Mouse (Mus musculus) intestine, embryonic 15.5 days (tissue): ENCODE data around the gene 6330409D20Rik. TPM values are rescaled to one million over a fixed set of nuclear protein-coding genes. Genes with fewer than 3 reads are reported as not detected.
A peak's percentile ranks its signal among the peaks of the same experiment; 100 is the strongest.

ENCODE experiments used
- ATAC-seq: fragments of 200-750 bp; cut with Nextera tagmentation; 2 replicates; pipeline ENCODE4 v1.8.0; 2017; ENCODE audit warnings: moderate TSS enrichment, moderate library complexity
- H3K27ac ChIP-seq: fragments of 300-500 bp; sonication (generic); 2 replicates; pipeline ENCODE4 v1.5.1; 2015; ENCODE audit warnings: mild to moderate bottlenecking, inconsistent platforms
- H3K27me3 ChIP-seq: fragments of 300-500 bp; sonication (generic); replicated peaks from 2 replicates; pipeline ENCODE4 v1.6.1; 2015; ENCODE audit warnings: inconsistent platforms
- H3K36me3 ChIP-seq: fragments of 300-500 bp; sonication (generic); 2 replicates; pipeline ENCODE4 v1.6.1; 2015; ENCODE audit warnings: inconsistent platforms
- H3K4me1 ChIP-seq: fragments of 300-500 bp; sonication (generic); replicated peaks from 2 replicates; pipeline ENCODE4 v1.6.1; 2015; ENCODE audit warnings: inconsistent platforms
- H3K4me2 ChIP-seq: fragments of 300-500 bp; sonication (generic); replicated peaks from 2 replicates; pipeline ENCODE4 v1.6.1; 2015; ENCODE audit warnings: mild to moderate bottlenecking, inconsistent platforms
- H3K4me3 ChIP-seq: fragments of 300-500 bp; sonication (generic); replicated peaks from 2 replicates; pipeline ENCODE4 v1.5.1; 2015; ENCODE audit warnings: inconsistent platforms
- H3K9ac ChIP-seq: fragments of 300-500 bp; sonication (generic); 2 replicates; pipeline ENCODE4 v1.6.1; 2015; ENCODE audit warnings: inconsistent platforms
- H3K9me3 ChIP-seq: fragments of 300-500 bp; sonication (generic); 2 replicates; pipeline ENCODE4 v1.6.1; 2016; ENCODE audit warnings: inconsistent platforms
- WGBS: fragments of 180-500 bp; shearing (Covaris S2); methylation state at CpG from one replicate; pipeline ENCODE4 v1.1.7; 2015; 5-methylcytosine and 5-hydroxymethylcytosine counted together
- polyA plus RNA-seq: library from polyadenylated mRNA; unstranded; fragments of >200 nt; fragmentation: Nextera tagmentation; extraction: Ambion mirVana; gene quantifications from 2 replicates; pipeline ENCODE4 v1.2.1, GENCODE M21; 2015

Gene 6330409D20Rik
- polyA plus RNA-seq = 0.13 and 0.34 TPM in 2 replicates

GRCm38 (mm10) chr2:32740916-32741272, at the start of gene 6330409D20Rik:
6330409D20Rik (minus strand) TSS chr2:32741016.
- Histone ChIP-seq H3K9ac (peak within 1 kb of the TSS; percentile 46), H3K9me3 (no peaks in the 10 kb centered on the region), H3K4me2 (peak within 1 kb of the TSS; percentile 94), H3K27ac (peak within 1 kb of the TSS; percentile 23; the same call in 1 of the 2 replicates), H3K36me3 (0 out of 2 replicates have a peak, but pooled peaks cover under 1% of the 10 kb centered on the region), H3K4me1 (peaks cover 25% of the 10 kb centered on the region), H3K27me3 (peaks cover 30% of the 10 kb centered on the region), H3K4me3 (peak within 1 kb of the TSS; percentile 47)
- 8% methylated on average over 11 of the region's 11 CpGs for WGBS
- ATAC-seq = no peak

GRCm38 (mm10) chr2:32788581-32788980, 47.8 kb upstream of the 6330409D20Rik start:
- H3K36me3 ChIP-seq = no peaks in the 10 kb centered on the region
- no peak overlapping the region for H3K27ac ChIP-seq
- no peak for ATAC-seq
- 59% methylated on average over 2 of the region's 2 CpGs for WGBS
- H3K27me3 ChIP-seq = no peaks in the 10 kb centered on the region
- H3K4me3 ChIP-seq = no peak overlapping the region
- H3K4me2 ChIP-seq = no peak overlapping the region
- H3K4me1 ChIP-seq = no peaks in the 10 kb centered on the region
- no peak overlapping the region for H3K9ac ChIP-seq
- H3K9me3 ChIP-seq = no peaks in the 10 kb centered on the region

GRCm38 (mm10) chr2:32787176-32787575, 46.4 kb upstream of the 6330409D20Rik start:
- no peaks in the 10 kb centered on the region for H3K4me1 ChIP-seq
- WGBS = 64% methylated on average over 6 of the region's 6 CpGs
- H3K36me3 ChIP-seq = no peaks in the 10 kb centered on the region
- no peaks in the 10 kb centered on the region for H3K27me3 ChIP-seq
- H3K9ac ChIP-seq = no peak overlapping the region
- no peak overlapping the region for H3K4me3 ChIP-seq
- H3K9me3 ChIP-seq = no peaks in the 10 kb centered on the region
- ATAC-seq = no peak
- no peak overlapping the region for H3K4me2 ChIP-seq
- H3K27ac ChIP-seq = no peak overlapping the region

- no peak for ATAC-seq
- Histone ChIP-seq H3K9ac (no peak within 1 kb of the TSS), H3K27ac (no peak within 1 kb of the TSS), H3K27me3 (no peaks in the 10 kb centered on the region), H3K4me3 (no peak within 1 kb of the TSS), H3K36me3 (no peaks in the 10 kb centered on the region), H3K4me1 (no peaks in the 10 kb centered on the region), H3K9me3 (no peaks in the 10 kb centered on the region), H3K4me2 (no peak within 1 kb of the TSS)
- WGBS = 53% methylated on average over 4 of the region's 4 CpGs
These were observed 43.3 kb upstream of the 6330409D20Rik start, which contains the start of gene Cfap157 for GRCm38 (mm10) chr2:32784048-32784681. Cfap157 (minus strand) TSS chr2:32784428.

GRCm38 (mm10) chr2:32781710-32782109, 40.9 kb upstream of the 6330409D20Rik start:
- no peaks in the 10 kb centered on the region for H3K36me3 ChIP-seq
- 68% methylated on average over 6 of the region's 6 CpGs for WGBS
- no peaks in the 10 kb centered on the region for H3K27me3 ChIP-seq
- no peak overlapping the region for H3K4me3 ChIP-seq
- no peak for ATAC-seq
- H3K9ac ChIP-seq = no peak overlapping the region
- H3K4me2 ChIP-seq = no peak overlapping the region
- H3K9me3 ChIP-seq = no peaks in the 10 kb centered on the region
- H3K4me1 ChIP-seq = no peaks in the 10 kb centered on the region
- no peak overlapping the region for H3K27ac ChIP-seq

- H3K9me3 ChIP-seq = no peaks in the 10 kb centered on the region
- no peaks in the 10 kb centered on the region for H3K36me3 ChIP-seq
- H3K9ac ChIP-seq = no peak overlapping the region
- no peak overlapping the region for H3K27ac ChIP-seq
- H3K4me1 ChIP-seq = peaks cover 9% of the 10 kb centered on the region; the same call in 1 of the 2 replicates
- H3K4me2 ChIP-seq = no peak overlapping the region
- no peak for ATAC-seq
- 91% methylated on average over 6 of the region's 6 CpGs for WGBS
- no peaks in the 10 kb centered on the region for H3K27me3 ChIP-seq
- H3K4me3 ChIP-seq = no peak overlapping the region
These were observed 38.9 kb upstream of the 6330409D20Rik start for GRCm38 (mm10) chr2:32779714-32780113.

GRCm38 (mm10) chr2:32779131-32779530, 38.3 kb upstream of the 6330409D20Rik start:
- Histone ChIP-seq H3K9me3 (no peaks in the 10 kb centered on the region), H3K9ac (no peak overlapping the region), H3K27ac (no peak overlapping the region), H3K4me3 (no peak overlapping the region), H3K4me2 (no peak overlapping the region), H3K27me3 (no peaks in the 10 kb centered on the region), H3K36me3 (no peaks in the 10 kb centered on the region), H3K4me1 (peaks cover 14% of the 10 kb centered on the region; the same call in 1 of the 2 replicates)
- ATAC-seq = no peak
- WGBS = 17% methylated on average over 8 of the region's 8 CpGs

- no peak overlapping the region for H3K4me3 ChIP-seq
- ATAC-seq = no peak
- no peaks in the 10 kb centered on the region for H3K27me3 ChIP-seq
- no peak overlapping the region for H3K9ac ChIP-seq
- H3K9me3 ChIP-seq = no peaks in the 10 kb centered on the region
- H3K36me3 ChIP-seq = no peaks in the 10 kb centered on the region
- no peak overlapping the region for H3K4me2 ChIP-seq
- H3K4me1 ChIP-seq = peaks cover 17% of the 10 kb centered on the region; the same call in 1 of the 2 replicates
- no peak overlapping the region for H3K27ac ChIP-seq
- WGBS = 95% methylated on average over 6 of the region's 6 CpGs
These were observed 37.3 kb upstream of the 6330409D20Rik start for GRCm38 (mm10) chr2:32778081-32778480.

- peak overlapping the region; percentile 58 for H3K4me3 ChIP-seq
- no peaks in the 10 kb centered on the region for H3K36me3 ChIP-seq
- H3K9ac ChIP-seq = peak overlapping the region; percentile 36; the same call in 1 of the 2 replicates
- H3K4me1 ChIP-seq = peaks cover 24% of the 10 kb centered on the region
- no peaks in the 10 kb centered on the region for H3K27me3 ChIP-seq
- no peak overlapping the region for H3K27ac ChIP-seq
- no peak for ATAC-seq
- H3K9me3 ChIP-seq = no peaks in the 10 kb centered on the region
- 15% methylated on average over 22 of the region's 22 CpGs for WGBS
- peak overlapping the region; percentile 87 for H3K4me2 ChIP-seq
These were observed 35.4 kb upstream of the 6330409D20Rik start for GRCm38 (mm10) chr2:32776192-32776591.

- Histone ChIP-seq H3K4me1 (peaks cover 24% of the 10 kb centered on the region), H3K27me3 (no peaks in the 10 kb centered on the region), H3K36me3 (no peaks in the 10 kb centered on the region), H3K4me3 (peak within 1 kb of the TSS; percentile 58), H3K9ac (peak within 1 kb of the TSS; percentile 36), H3K4me2 (peak within 1 kb of the TSS; percentile 87), H3K9me3 (no peaks in the 10 kb centered on the region), H3K27ac (peak within 1 kb of the TSS; percentile 72)
- ATAC-seq = peak; percentile 96
- WGBS = under 1% methylated on average over 46 of the region's 46 CpGs
These were observed 34.7 kb upstream of the 6330409D20Rik start, which contains the start of the genes Ttc16 and Ptrh1 for GRCm38 (mm10) chr2:32775359-32776074. Ttc16 (minus strand) TSS chr2:32775633. Ptrh1 (plus strand) TSS chr2:32775786.

- WGBS = 74% methylated on average over 8 of the region's 8 CpGs
- Histone ChIP-seq H3K27ac (no peak overlapping the region), H3K27me3 (no peaks in the 10 kb centered on the region), H3K9ac (no peak overlapping the region), H3K36me3 (no peaks in the 10 kb centered on the region), H3K4me1 (peaks cover 28% of the 10 kb centered on the region), H3K4me2 (no peak overlapping the region), H3K9me3 (no peaks in the 10 kb centered on the region), H3K4me3 (no peak overlapping the region)
- ATAC-seq = no peak
These were observed 31.9 kb upstream of the 6330409D20Rik start for GRCm38 (mm10) chr2:32772626-32773279.

GRCm38 (mm10) chr2:32771886-32772285, 31.1 kb upstream of the 6330409D20Rik start:
- Histone ChIP-seq H3K4me1 (peaks cover 28% of the 10 kb centered on the region), H3K9ac (no peak overlapping the region), H3K4me2 (peak overlapping the region; percentile 24), H3K36me3 (no peaks in the 10 kb centered on the region), H3K27me3 (no peaks in the 10 kb centered on the region), H3K27ac (no peak overlapping the region), H3K4me3 (no peak overlapping the region), H3K9me3 (no peaks in the 10 kb centered on the region)
- ATAC-seq = peak; percentile 15; the same call in 1 of the 2 replicates
- WGBS = 23% methylated on average over 12 of the region's 12 CpGs
